Mouse (Mus musculus) heart, embryonic 16.5 days (tissue): Measurements from ENCODE around the gene Wipf3. TPM values are rescaled to one million over a fixed set of nuclear protein-coding genes. Genes with fewer than 3 reads are reported as not detected.

Experiments used
- ATAC-seq: fragments of 200-750 bp; cut with Nextera tagmentation; replicated peaks from 2 replicates; pipeline ENCODE4 v1.8.0; 2017; ENCODE audit warnings: moderate number of reproducible peaks; ENCODE audit not compliant: insufficient read depth, low FRiP score; ENCODE audit errors: extremely low read depth
- H3K27ac ChIP-seq: fragments of 300-500 bp; sonication (generic); 2 replicates; pipeline ENCODE4 v1.5.1; 2014; ENCODE audit warnings: mild to moderate bottlenecking, low read length, control low read depth, moderate library complexity
- H3K27me3 ChIP-seq: fragments of 300-500 bp; sonication (generic); 2 replicates; pipeline ENCODE4 v1.6.1; 2014; ENCODE audit warnings: low read length, mixed read lengths; ENCODE audit not compliant: control insufficient read depth, insufficient read depth
- H3K36me3 ChIP-seq: fragments of 300-500 bp; sonication (generic); 2 replicates; pipeline ENCODE4 v1.6.1; 2014; ENCODE audit not compliant: control insufficient read depth, insufficient read depth
- H3K4me1 ChIP-seq: fragments of 300-500 bp; sonication (generic); 2 replicates; pipeline ENCODE4 v1.6.1; 2014; ENCODE audit warnings: low read length, mixed read lengths; ENCODE audit not compliant: control insufficient read depth, insufficient read depth
- H3K4me2 ChIP-seq: fragments of 300-500 bp; sonication (generic); 2 replicates; pipeline ENCODE4 v1.6.1; 2014; ENCODE audit warnings: low read depth, mild to moderate bottlenecking, control low read depth, low read length
- H3K4me3 ChIP-seq: fragments of 300-500 bp; sonication (generic); 2 replicates; pipeline ENCODE4 v1.5.1; 2014; ENCODE audit warnings: mild to moderate bottlenecking, control low read depth, low read length
- H3K9ac ChIP-seq: fragments of 300-500 bp; sonication (generic); 2 replicates; pipeline ENCODE4 v1.6.1; 2014; ENCODE audit warnings: low read length, control low read depth
- H3K9me3 ChIP-seq: fragments of 300-500 bp; sonication (generic); replicated peaks from 2 replicates; pipeline ENCODE4 v1.6.1; 2016; ENCODE audit warnings: low read length; ENCODE audit not compliant: control insufficient read depth
- WGBS: fragments of 180-500 bp; shearing (Covaris S2); extraction: QIAGEN DNeasy Blood & Tissue Kit; methylation state at CpG from one replicate; pipeline ENCODE4 v1.1.7; 2014; 5-methylcytosine and 5-hydroxymethylcytosine counted together
- polyA plus RNA-seq: library from polyadenylated mRNA; unstranded; fragments of >200 nt; fragmentation: Nextera tagmentation; extraction: Ambion mirVana; gene quantifications from 2 replicates; pipeline ENCODE4 v1.2.1, GENCODE M21; 2015

The Wipf3 gene
- polyA plus RNA-seq, 1 experiment from 2014 or later, result 3.6 TPM

GRCm38 (mm10) chr6:54543646-54544045 is 114.2 kb downstream of the Wipf3 start:
- no peaks in the 10 kb centered on the region for H3K27me3 ChIP-seq
- no peak overlapping the region for H3K4me3 ChIP-seq
- H3K27ac ChIP-seq, result no peak overlapping the region
- H3K9me3 ChIP-seq, result no peaks in the 10 kb centered on the region
- H3K4me1 ChIP-seq, result peaks cover 17% of the 10 kb centered on the region
- WGBS, result 86% methylated on average over 2 of the region's 2 CpGs
- ATAC-seq, result no peak
- no peak overlapping the region for H3K4me2 ChIP-seq
- no peak overlapping the region for H3K9ac ChIP-seq
- H3K36me3 ChIP-seq, result no peaks in the 10 kb centered on the region

GRCm38 (mm10) chr6:54548314-54549019 is 119.1 kb downstream of the Wipf3 start:
- Histone ChIP-seq H3K27me3 (no peaks in the 10 kb centered on the region), H3K4me1 (peaks cover 11% of the 10 kb centered on the region), H3K4me2 (no peak overlapping the region), H3K9ac (no peak overlapping the region), H3K4me3 (no peak overlapping the region), H3K27ac (no peak overlapping the region), H3K9me3 (no peaks in the 10 kb centered on the region), H3K36me3 (no peaks in the 10 kb centered on the region)
- WGBS, result 44% methylated on average over 13 of the region's 13 CpGs
- no peak for ATAC-seq

GRCm38 (mm10) chr6:54549311-54549710 is 119.9 kb downstream of the Wipf3 start:
- ATAC-seq, result no peak
- H3K4me1 ChIP-seq, result peaks cover 13% of the 10 kb centered on the region
- H3K27ac ChIP-seq, result no peak overlapping the region
- H3K4me2 ChIP-seq, result no peak overlapping the region
- 76% methylated on average over 4 of the region's 4 CpGs for WGBS
- H3K27me3 ChIP-seq, result no peaks in the 10 kb centered on the region
- no peak overlapping the region for H3K9ac ChIP-seq
- H3K4me3 ChIP-seq, result no peak overlapping the region
- H3K9me3 ChIP-seq, result no peaks in the 10 kb centered on the region
- no peaks in the 10 kb centered on the region for H3K36me3 ChIP-seq

- WGBS, result 33% methylated on average over 6 of the region's 7 CpGs
- H3K4me1 ChIP-seq, result peaks cover 13% of the 10 kb centered on the region
- H3K9ac ChIP-seq, result no peak overlapping the region
- H3K4me3 ChIP-seq, result no peak overlapping the region
- 0 out of 2 replicates have a peak, but pooled peaks have one; percentile 23 for ATAC-seq
- no peaks in the 10 kb centered on the region for H3K36me3 ChIP-seq
- H3K27me3 ChIP-seq, result no peaks in the 10 kb centered on the region
- H3K9me3 ChIP-seq, result no peaks in the 10 kb centered on the region
- no peak overlapping the region for H3K4me2 ChIP-seq
- no peak overlapping the region for H3K27ac ChIP-seq
Measured at GRCm38 (mm10) chr6:54550801-54551323, 121.5 kb downstream of the Wipf3 start.

- ATAC-seq, result no peak
- Histone ChIP-seq H3K9ac (no peak overlapping the region), H3K4me2 (no peak overlapping the region), H3K27ac (no peak overlapping the region), H3K4me1 (peaks cover 13% of the 10 kb centered on the region), H3K27me3 (no peaks in the 10 kb centered on the region), H3K4me3 (no peak overlapping the region), H3K36me3 (no peaks in the 10 kb centered on the region), H3K9me3 (no peaks in the 10 kb centered on the region)
- WGBS, result 86% methylated on average over 9 of the region's 9 CpGs
Measured at GRCm38 (mm10) chr6:54552721-54553413, 123.5 kb downstream of the Wipf3 start.

Other genes with a start within 250 kb of the Wipf3 start
- 14.4 and 15.1 TPM in 2 replicates for gene Prr15, start 103.8 kb upstream of the Wipf3 start, polyA plus RNA-seq
- gene Scrn1, start 136.9 kb downstream of the Wipf3 start, polyA plus RNA-seq, result 5.1 and 6.3 TPM in 2 replicates
- 4.5 and 5.5 TPM in 2 replicates for gene Plekha8, start 165.5 kb downstream of the Wipf3 start, polyA plus RNA-seq
- 21.7 and 22.3 TPM in 2 replicates for gene Fkbp14, start 167.7 kb downstream of the Wipf3 start, polyA plus RNA-seq